In the genomic region with DNA sequence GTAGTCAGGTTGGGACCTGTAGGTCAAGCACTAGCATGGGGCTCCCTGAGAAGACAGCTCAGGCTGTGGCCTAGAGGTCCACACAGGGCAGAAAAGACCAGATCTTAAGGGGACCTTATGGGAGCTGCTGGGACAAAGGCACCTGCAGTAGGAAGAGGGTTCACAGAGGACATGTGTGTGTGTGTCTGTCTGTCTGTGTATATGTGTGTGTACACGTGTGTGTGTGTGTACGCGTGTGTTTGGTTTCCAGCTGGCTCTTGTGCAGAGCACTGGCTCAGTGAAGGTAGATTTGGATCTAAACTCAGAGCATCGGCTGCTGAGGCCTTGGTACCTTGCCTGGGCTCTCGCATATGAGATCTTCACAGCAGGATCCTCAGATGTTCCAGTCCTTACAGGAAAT, we compare ENCODE assay signal across 17 mouse cellular contexts.
"Had no signal": no experiment of that assay in that cellular context is flagged by ENCODE, and none has a peak within 500 bp of the region (broad histone marks: within the 10 kb centered on the region; RNA-seq: fewer than 3 reads in every experiment).

No protein-coding gene starts in this region.

- DNase-seq: liver, embryonic 13.5 days; liver, postnatal 0 days; lung, adult 2 months; lung, postnatal 14 days; lung, postnatal 36 days; right cerebral cortex, postnatal 14 days; thymus, adult 2 months; thymus, postnatal 25 days; thymus, postnatal 4 days had no signal

- H3K4me3 ChIP-seq: liver, embryonic 13.5 days; liver, embryonic 15.5 days; lung, embryonic 15.5 days; megakaryocyte, embryonic 14.5 days; midbrain, embryonic 13.5 days; neural tube, embryonic 12.5 days; stomach, embryonic 15.5 days had no signal

- H3K9me3 ChIP-seq: liver, embryonic 13.5 days; liver, embryonic 15.5 days; lung, embryonic 15.5 days; midbrain, embryonic 13.5 days; neural tube, embryonic 12.5 days; stomach, embryonic 15.5 days had no signal

- H3K9ac ChIP-seq: liver, embryonic 13.5 days; liver, embryonic 15.5 days; liver, postnatal 0 days; lung, embryonic 15.5 days; midbrain, embryonic 13.5 days; neural tube, embryonic 12.5 days; stomach, embryonic 15.5 days had no signal

- H3K27ac ChIP-seq: liver, embryonic 13.5 days; liver, embryonic 15.5 days; lung, embryonic 15.5 days; macrophage; midbrain, embryonic 13.5 days; neural tube, embryonic 12.5 days; stomach, embryonic 15.5 days; stomach, postnatal 0 days had no signal

- H3K4me2 ChIP-seq: liver, embryonic 13.5 days; liver, embryonic 15.5 days; lung, embryonic 15.5 days; midbrain, embryonic 13.5 days; neural tube, embryonic 12.5 days; stomach, embryonic 15.5 days had no signal

- ATAC-seq: midbrain, embryonic 13.5 days had no signal

- H3K27me3 ChIP-seq: liver, embryonic 13.5 days; liver, embryonic 15.5 days; lung, embryonic 15.5 days; megakaryocyte, embryonic 14.5 days; midbrain, embryonic 13.5 days; neural tube, embryonic 12.5 days; stomach, embryonic 15.5 days had no signal
